Mouse (Mus musculus) neural tube, embryonic 10.5 days (tissue): ENCODE measurements around the gene Add3.

ENCODE experiments used
- DNase-seq: peaks from one replicate; pipeline ENCODE4 v3.0.0-alpha.2; 2017; ENCODE audit warnings: low spot score; ENCODE audit errors: extremely low spot score

Add3 gene

GRCm38 (mm10) chr19:53228064-53228794 is 88.0 kb downstream of the Add3 start:
- DNase-seq: no peak

- no peak for DNase-seq
Observed at GRCm38 (mm10) chr19:53230942-53231815, 90.9 kb downstream of the Add3 start.

- no peak for DNase-seq
Observed at GRCm38 (mm10) chr19:53233586-53233985, 93.3 kb downstream of the Add3 start.

- no peak for DNase-seq
Observed at GRCm38 (mm10) chr19:53241806-53242205, 101.6 kb downstream of the Add3 start.

GRCm38 (mm10) chr19:53243956-53244355 is 103.7 kb downstream of the Add3 start:
- no peak for DNase-seq

GRCm38 (mm10) chr19:53247558-53247957 is 107.3 kb downstream of the Add3 start:
- no peak for DNase-seq

- peak; percentile 52 for DNase-seq
Observed at GRCm38 (mm10) chr19:53248023-53248494, 107.8 kb downstream of the Add3 start.

- no peak for DNase-seq
Observed at GRCm38 (mm10) chr19:53251015-53251414, 110.8 kb downstream of the Add3 start.

GRCm38 (mm10) chr19:53251656-53252055 is 111.4 kb downstream of the Add3 start:
- DNase-seq: no peak

GRCm38 (mm10) chr19:53252111-53253028 is 112.1 kb downstream of the Add3 start:
- DNase-seq: no peak

- DNase-seq: no peak
Observed at GRCm38 (mm10) chr19:53256361-53256760, 116.1 kb downstream of the Add3 start.

- no peak for DNase-seq
Observed at GRCm38 (mm10) chr19:53256991-53257594, 116.8 kb downstream of the Add3 start.

- no peak for DNase-seq
Observed at GRCm38 (mm10) chr19:53257631-53258560, 117.7 kb downstream of the Add3 start.

- no peak for DNase-seq
Observed at GRCm38 (mm10) chr19:53258740-53259506, 118.7 kb downstream of the Add3 start.

GRCm38 (mm10) chr19:53259541-53259940 is 119.3 kb downstream of the Add3 start:
- no peak for DNase-seq

GRCm38 (mm10) chr19:53260261-53260660 is 120.0 kb downstream of the Add3 start:
- DNase-seq: no peak

GRCm38 (mm10) chr19:53260828-53261227 is 120.6 kb downstream of the Add3 start:
- DNase-seq: no peak

GRCm38 (mm10) chr19:53262061-53262460 is 121.8 kb downstream of the Add3 start:
- no peak for DNase-seq
